Mouse (Mus musculus): Measurements from ENCODE around the gene Mei1. TPM values are rescaled to one million over a fixed set of nuclear protein-coding genes. Genes with fewer than 3 reads are reported as not detected.

The Mei1 gene
- total and polyA plus RNA-seq, 3 experiments, result 0.04 TPM; not detected in 2

GRCm38 (mm10) chr15:82148510-82148911 is 78.7 kb downstream of the Mei1 start:
- peaks cover 0 to 32% of the 10 kb centered on the region in 2 experiments for H3K36me3 ChIP-seq (replicated peaks in 1 of 2; ENCODE audit: control insufficient read depth in 1 of 2, insufficient read depth in 1 of 2, low read length in 1 of 2)
- peaks cover 8 to 68% of the 10 kb centered on the region in 2 experiments for H3K4me1 ChIP-seq (ENCODE audit: control insufficient read depth in 1 of 2, insufficient read depth in 2 of 2)
- H3K9me3 ChIP-seq (replicated peaks; ENCODE audit: low read length), result no peaks in the 10 kb centered on the region
- H3K27me3 ChIP-seq (replicated peaks), result no peaks in the 10 kb centered on the region
- dilution Hi-C loops (cut with MboI; ENCODE audit: extremely low pct_ligation_motif_present, extremely low pct_unique_long_range_greater_than_20kb, low sequenced_read_pairs) (no loop called here), in situ Hi-C loops (cut with MboI; ENCODE audit: low pct_ligation_motif_present, low pct_unique_long_range_greater_than_20kb, low sequenced_read_pairs) (loop anchor here (10.0 kb wide), 1 partner anchor 66 kb away; the partner anchor contains the start of gene Shisa8)
- DNase-seq (ENCODE audit: extremely low read depth), result no peak
- peak overlapping the region; percentile 92 for H3K9ac ChIP-seq (ENCODE audit: insufficient read depth, low read depth)
- H3K4me3 ChIP-seq (replicated peaks in 1 of 3; ENCODE audit: low read depth in 2 of 3, low read length in 2 of 3, poor library complexity in 1 of 3), result peak overlapping the region; percentile 80 to 92 (median 92)
- TF ChIP-seq JUN (IDR thresholded peaks at IDR 0.05; ENCODE audit: insufficient read depth, low read depth, low read length) (no peak), IRF4 (IDR thresholded peaks at IDR 0.05; ENCODE audit: low read depth, low read length) (peak; percentile 44; the same call in 1 of the 2 replicates), CHD1 (IDR thresholded peaks at IDR 0.05; ENCODE audit: low read depth, low read length) (peak; percentile 32; the same call in 1 of the 2 replicates), PAX5 (IDR thresholded peaks at IDR 0.05; ENCODE audit: low read length) (no peak), GABPA (IDR thresholded peaks at IDR 0.05; ENCODE audit: insufficient replicate concordance, low read depth, low read length) (no peak), MAFK (IDR thresholded peaks at IDR 0.05; ENCODE audit: insufficient replicate concordance, low read length) (no peak), NRF1 (IDR thresholded peaks at IDR 0.05; ENCODE audit: low read depth, low read length) (no peak), TBP (conservative IDR thresholded peaks at IDR 0.05; ENCODE audit: low read depth, low read length) (no peak; the same call in 1 of the 2 replicates), JUND (conservative IDR thresholded peaks at IDR 0.05; ENCODE audit: low read depth, low read length) (0 out of 2 replicates have a peak, but pooled peaks have one; percentile 19), CTCF (conservative IDR thresholded peaks at IDR 0.05 in 1 of 2, IDR thresholded peaks at IDR 0.05 in 1 of 2; ENCODE audit: low read depth in 2 of 2, low read length in 2 of 2) (no peak), TCF12 (IDR thresholded peaks at IDR 0.05; ENCODE audit: low read depth, low read length) (peak; percentile 35; the same call in 1 of the 2 replicates), ZMIZ1 (IDR thresholded peaks at IDR 0.05; ENCODE audit: low read depth, low read length) (no peak), ZKSCAN1 (IDR thresholded peaks at IDR 0.05; ENCODE audit: borderline replicate concordance, low read depth, low read length) (no peak), RAD21 (IDR thresholded peaks at IDR 0.05; ENCODE audit: low read depth, low read length) (no peak), SMC3 (IDR thresholded peaks at IDR 0.05; ENCODE audit: low read depth, low read length) (no peak), MAX (IDR thresholded peaks at IDR 0.05; ENCODE audit: low read length) (no peak), ELF1 (IDR thresholded peaks at IDR 0.05; ENCODE audit: low read depth, low read length) (no peak), NELFE (IDR thresholded peaks at IDR 0.05; ENCODE audit: low read depth, low read length) (no peak), USF1 (IDR thresholded peaks at IDR 0.05; ENCODE audit: low read depth, low read length) (no peak), RCOR1 (conservative IDR thresholded peaks at IDR 0.05; ENCODE audit: low read depth, low read length) (no peak), E2F4 (IDR thresholded peaks at IDR 0.05; ENCODE audit: insufficient replicate concordance, low read depth, low read length) (no peak), HCFC1 (IDR thresholded peaks at IDR 0.05; ENCODE audit: low read depth, low read length) (no peak), MXI1 (IDR thresholded peaks at IDR 0.05; ENCODE audit: low read depth, low read length) (no peak; the same call in 1 of the 2 replicates), ZC3H11A (IDR thresholded peaks at IDR 0.05; ENCODE audit: low read depth, low read length) (no peak), BHLHE40 (IDR thresholded peaks at IDR 0.05; ENCODE audit: low read depth, low read length) (peak; percentile 81), USF2 (conservative IDR thresholded peaks at IDR 0.05; ENCODE audit: low read depth, low read length) (no peak), POLR2A (IDR thresholded peaks at IDR 0.05; ENCODE audit: low read depth, low read length) (no peak), MEF2A (IDR thresholded peaks at IDR 0.05; ENCODE audit: borderline replicate concordance, low read depth, low read length) (no peak), ETS1 (conservative IDR thresholded peaks at IDR 0.05; ENCODE audit: low read depth, low read length) (peak; percentile 52), KAT2A (IDR thresholded peaks at IDR 0.05; ENCODE audit: insufficient replicate concordance, low read length) (no peak), UBTF (IDR thresholded peaks at IDR 0.05; ENCODE audit: low read depth, low read length) (no peak), SIN3A (IDR thresholded peaks at IDR 0.05; ENCODE audit: low read length) (peak; percentile 92), MAZ (IDR thresholded peaks at IDR 0.05; ENCODE audit: low read depth, low read length) (peak; percentile 66; the same call in 1 of the 2 replicates), CHD2 (IDR thresholded peaks at IDR 0.05; ENCODE audit: low read length) (no peak), ZNF384 (IDR thresholded peaks at IDR 0.05; ENCODE audit: low read depth, low read length) (no peak), EP300 (IDR thresholded peaks at IDR 0.05; ENCODE audit: low read length) (peak; percentile 58), MYC (IDR thresholded peaks at IDR 0.05; ENCODE audit: low read depth, low read length) (0 out of 2 replicates have a peak, but pooled peaks have one; percentile 37), POLR2AphosphoS2 (IDR thresholded peaks at IDR 0.05; ENCODE audit: low read depth, low read length) (0 out of 2 replicates have a peak, but pooled peaks have one; percentile 41)
- H3K4me2 ChIP-seq (ENCODE audit: insufficient read depth, low read depth, poor library complexity, severe bottlenecking), result peak overlapping the region; percentile 87
- H3K27ac ChIP-seq (ENCODE audit: insufficient read depth, low read depth), result peak overlapping the region; percentile 32; the same call in 1 of the 2 replicates
- peaks cover 60% of the 10 kb centered on the region for H3K79me2 ChIP-seq (replicated peaks; ENCODE audit: control insufficient read depth, extremely low read depth, insufficient read depth, poor library complexity, severe bottlenecking)
